Mouse (Mus musculus) CH12.LX (cell line): ENCODE results near the gene Zc3h18. TPM values are rescaled to one million over a fixed set of nuclear protein-coding genes. Genes with fewer than 3 reads are reported as not detected.

ENCODE experiments used
- DNase-seq: peaks from one replicate; pipeline ENCODE4 v3.0.0-alpha.2; 2013; ENCODE audit errors: extremely low read depth
- H3K27ac ChIP-seq: 2 replicates; pipeline ENCODE4 v1.5.1; 2012; ENCODE audit warnings: low read depth, mild to moderate bottlenecking, control low read depth, moderate library complexity; ENCODE audit not compliant: insufficient read depth
- H3K27me3 ChIP-seq: replicated peaks from 2 replicates; pipeline ENCODE3; 2012; ENCODE audit warnings: inconsistent platforms
- H3K36me3 ChIP-seq, 2 experiments: replicated peaks in 1 of 2; 2 replicates each; pipeline versions ENCODE3 to v1.6.1; 2012; ENCODE audit warnings: inconsistent platforms in 1 of 2, low read length in 1 of 2, mild to moderate bottlenecking in 1 of 2, mixed read lengths in 1 of 2, moderate library complexity in 1 of 2; ENCODE audit not compliant: control insufficient read depth in 1 of 2, insufficient read depth in 1 of 2
- H3K4me1 ChIP-seq, 2 experiments: 2 replicates each; pipeline ENCODE4 v1.6.1; 2012; ENCODE audit warnings: inconsistent platforms in 1 of 2, moderate library complexity in 1 of 2; ENCODE audit not compliant: insufficient read depth in 2 of 2, control insufficient read depth in 1 of 2
- H3K4me2 ChIP-seq: 2 replicates; pipeline ENCODE4 v1.6.1; 2012; ENCODE audit warnings: low read depth, mild to moderate bottlenecking, control low read depth; ENCODE audit not compliant: poor library complexity, insufficient read depth, severe bottlenecking
- H3K4me3 ChIP-seq, 3 experiments: fragments of 150-350 bp in 1 of 3; sonication (generic) in 1 of 3; replicated peaks in 1 of 3; 2 replicates each; pipeline versions ENCODE3 to v1.5.1; 2011 to 2012; ENCODE audit warnings: low read depth in 2 of 3, low read length in 2 of 3, mild to moderate bottlenecking in 2 of 3, moderate library complexity in 2 of 3, control low read depth in 1 of 3, improper control_type of control experiment in 1 of 3, inconsistent platforms in 1 of 3, mixed read lengths in 1 of 3; ENCODE audit not compliant: poor library complexity in 1 of 3
- H3K79me2 ChIP-seq: replicated peaks from 2 replicates; pipeline ENCODE4 v1.6.1; 2012; ENCODE audit warnings: mild to moderate bottlenecking, moderate library complexity; ENCODE audit not compliant: control insufficient read depth, poor library complexity, insufficient read depth, severe bottlenecking; ENCODE audit errors: extremely low read depth
- H3K9ac ChIP-seq: 2 replicates; pipeline ENCODE4 v1.6.1; 2012; ENCODE audit warnings: low read depth, mild to moderate bottlenecking, control low read depth, moderate library complexity; ENCODE audit not compliant: insufficient read depth
- H3K9me3 ChIP-seq: replicated peaks from 2 replicates; pipeline ENCODE3; 2012; ENCODE audit warnings: low read length, inconsistent platforms, mixed read lengths
- CHD2 ChIP-seq: IDR thresholded peaks from 2 replicates; pipeline ENCODE4 v1.6.1; 2011; ENCODE audit warnings: low read length, improper control_type of control experiment
- CTCF ChIP-seq, 2 experiments: IDR thresholded peaks in 1 of 2; conservative IDR thresholded peaks in 1 of 2; 2 replicates each; pipeline ENCODE4 v1.5.1; 2011 to 2012; ENCODE audit warnings: low read depth in 2 of 2, low read length in 2 of 2, improper control_type of control experiment in 1 of 2, inconsistent platforms in 1 of 2, mild to moderate bottlenecking in 1 of 2, moderate library complexity in 1 of 2
- E2F4 ChIP-seq: IDR thresholded peaks from 2 replicates; pipeline ENCODE4 v1.6.1; 2011; ENCODE audit warnings: low read depth, low read length, improper control_type of control experiment; ENCODE audit not compliant: insufficient replicate concordance
- ELF1 ChIP-seq: IDR thresholded peaks from 2 replicates; pipeline ENCODE4 v1.6.1; 2014; ENCODE audit warnings: low read depth, mild to moderate bottlenecking, inconsistent platforms, low read length, improper control_type of control experiment
- GABPA ChIP-seq: IDR thresholded peaks from 2 replicates; pipeline ENCODE4 v1.6.1; 2012; ENCODE audit warnings: low read depth, low read length, improper control_type of control experiment, inconsistent platforms; ENCODE audit not compliant: insufficient replicate concordance
- IRF4 ChIP-seq: IDR thresholded peaks from 2 replicates; pipeline ENCODE4 v1.6.1; 2014; ENCODE audit warnings: low read depth, mild to moderate bottlenecking, inconsistent platforms, low read length, improper control_type of control experiment
- JUND ChIP-seq: conservative IDR thresholded peaks from 2 replicates; pipeline ENCODE4 v1.6.1; 2011; ENCODE audit warnings: low read depth, low read length, improper control_type of control experiment
- MAX ChIP-seq: IDR thresholded peaks from 2 replicates; pipeline ENCODE4 v1.6.1; 2011; ENCODE audit warnings: low read length, improper control_type of control experiment
- MAZ ChIP-seq: IDR thresholded peaks from 2 replicates; pipeline ENCODE4 v1.6.1; 2012; ENCODE audit warnings: low read depth, mild to moderate bottlenecking, inconsistent platforms, low read length, improper control_type of control experiment, moderate library complexity
- MEF2A ChIP-seq: IDR thresholded peaks from 2 replicates; pipeline ENCODE4 v1.6.1; 2014; ENCODE audit warnings: low read depth, mild to moderate bottlenecking, inconsistent platforms, low read length, improper control_type of control experiment, borderline replicate concordance
- MYC ChIP-seq: IDR thresholded peaks from 2 replicates; pipeline ENCODE4 v1.6.1; 2011; ENCODE audit warnings: low read depth, mild to moderate bottlenecking, improper control_type of control experiment, low read length
- NRF1 ChIP-seq: IDR thresholded peaks from 2 replicates; pipeline ENCODE4 v1.6.1; 2014; ENCODE audit warnings: low read depth, mild to moderate bottlenecking, inconsistent platforms, low read length, improper control_type of control experiment, moderate library complexity
- POLR2A ChIP-seq: IDR thresholded peaks from 2 replicates; pipeline ENCODE4 v1.6.1; 2011; ENCODE audit warnings: low read depth, mild to moderate bottlenecking, improper control_type of control experiment, low read length
- SIN3A ChIP-seq: IDR thresholded peaks from 2 replicates; pipeline ENCODE4 v1.6.1; 2012; ENCODE audit warnings: low read length, improper control_type of control experiment, inconsistent platforms
- USF1 ChIP-seq: IDR thresholded peaks from 2 replicates; pipeline ENCODE4 v1.6.1; 2014; ENCODE audit warnings: low read depth, mild to moderate bottlenecking, inconsistent platforms, low read length, improper control_type of control experiment
- ZC3H11A ChIP-seq: IDR thresholded peaks from 2 replicates; pipeline ENCODE4 v1.6.1; 2012; ENCODE audit warnings: low read depth, mild to moderate bottlenecking, inconsistent platforms, low read length, improper control_type of control experiment
- ZMIZ1 ChIP-seq: IDR thresholded peaks from 2 replicates; pipeline ENCODE4 v1.6.1; 2012; ENCODE audit warnings: low read depth, mild to moderate bottlenecking, inconsistent platforms, low read length, improper control_type of control experiment
- dilution Hi-C: fragments of 300-500 bp; cut with MboI; formaldehyde crosslinking; loops from 2 replicates; pipeline ENCODE4 v1.14.3; 2020; ENCODE audit warnings: low sequenced_read_pairs; ENCODE audit not compliant: extremely low pct_unique_long_range_greater_than_20kb, extremely low pct_ligation_motif_present
- in situ Hi-C: fragments of 300-500 bp; cut with MboI; formaldehyde crosslinking; loops from 3 replicates; pipeline ENCODE4 v1.14.3; 2019; ENCODE audit warnings: low sequenced_read_pairs, low pct_ligation_motif_present, low pct_unique_long_range_greater_than_20kb, mixed read lengths
- polyA plus RNA-seq: library from polyadenylated mRNA; unstranded; fragments of >175 nt; gene quantifications from 2 replicates; pipeline ENCODE4 v1.2.1, GENCODE M21; 2012; ENCODE audit warnings: low read depth; ENCODE audit not compliant: insufficient read length
- total RNA-seq, 2 experiments: library from RNA; depleted of rRNA; stranded (reverse); fragments of 300-350 nt in 1 of 2; fragments of >200 nt in 1 of 2; gene quantifications; 2 replicates each; pipeline ENCODE4 v1.2.3; 2012 to 2014

Zc3h18 gene
- total and polyA plus RNA-seq, 3 experiments = 34.6 to 83.0 (median 58.5) TPM

- H3K9ac ChIP-seq = no peak overlapping the region
- H3K4me2 ChIP-seq = no peak overlapping the region
- H3K27ac ChIP-seq = no peak overlapping the region
- in situ Hi-C loops (loop anchor here (5.0 kb wide), 1 partner anchor 47 kb away; the partner anchor contains the start of gene Zfpm1), dilution Hi-C loops (no loop called here)
- DNase-seq = no peak
- H3K9me3 ChIP-seq = no peaks in the 10 kb centered on the region
- peaks cover 2 to 15% of the 10 kb centered on the region in 2 experiments; a peak in 2 of 4 replicates for H3K4me1 ChIP-seq
- no peak overlapping the region for H3K4me3 ChIP-seq
- peaks cover 48 to 95% of the 10 kb centered on the region in 2 experiments for H3K36me3 ChIP-seq
- no peaks in the 10 kb centered on the region for H3K27me3 ChIP-seq
- no peaks in the 10 kb centered on the region for H3K79me2 ChIP-seq
- TF ChIP-seq CTCF (conservative IDR thresholded peaks at IDR 0.05 in 1 of 2, IDR thresholded peaks at IDR 0.05 in 1 of 2; ENCODE audit: low read depth in 2 of 2, low read length in 2 of 2) = no peak
Measured at GRCm38 (mm10) chr8:122329072-122329471, 47.3 kb upstream of the Zc3h18 start.

- Histone ChIP-seq H3K9ac (no peak overlapping the region), H3K27me3 (no peaks in the 10 kb centered on the region), H3K27ac (no peak overlapping the region), H3K4me1 (peaks cover 2 to 12% of the 10 kb centered on the region in 2 experiments; a peak in 2 of 4 replicates), H3K4me2 (no peak overlapping the region), H3K9me3 (peaks cover 4% of the 10 kb centered on the region), H3K36me3 (peaks cover 48 to 95% of the 10 kb centered on the region in 2 experiments), H3K4me3 (no peak overlapping the region), H3K79me2 (no peaks in the 10 kb centered on the region)
- DNase-seq = no peak
- TF ChIP-seq GABPA (no peak), ZC3H11A (no peak), SIN3A (no peak), JUND (no peak), USF1 (no peak), E2F4 (no peak), MEF2A (no peak)
- in situ Hi-C loops = loop anchor here (5.0 kb wide), 1 partner anchor 47 kb away; the partner anchor contains the start of gene Zfpm1
- dilution Hi-C loops = no loop called here
Measured at GRCm38 (mm10) chr8:122329553-122330239, 46.7 kb upstream of the Zc3h18 start.

- no peak for DNase-seq
- peaks cover 2 to 12% of the 10 kb centered on the region in 2 experiments; a peak in 2 of 4 replicates for H3K4me1 ChIP-seq
- H3K79me2 ChIP-seq = no peaks in the 10 kb centered on the region
- no peak overlapping the region for H3K4me3 ChIP-seq
- peaks cover 13% of the 10 kb centered on the region for H3K9me3 ChIP-seq
- no peak overlapping the region for H3K4me2 ChIP-seq
- H3K36me3 ChIP-seq = peaks cover 51 to 95% of the 10 kb centered on the region in 2 experiments
- no peak for TF ChIP-seq MAX
- no peak for TF ChIP-seq GABPA
- TF ChIP-seq CHD2 = no peak
- no peak for TF ChIP-seq ZC3H11A
- no peak for TF ChIP-seq NRF1
- no peak for TF ChIP-seq ELF1
- TF ChIP-seq MEF2A = no peak
- no peak for TF ChIP-seq MAZ
- no peak for TF ChIP-seq MYC
- no peak for TF ChIP-seq POLR2A
- TF ChIP-seq ZMIZ1 = no peak
- no peak for TF ChIP-seq IRF4
- no peak for TF ChIP-seq SIN3A
- TF ChIP-seq CTCF (conservative IDR thresholded peaks at IDR 0.05 in 1 of 2, IDR thresholded peaks at IDR 0.05 in 1 of 2; ENCODE audit: low read depth in 2 of 2, low read length in 2 of 2) = no peak
- in situ Hi-C loops = no loop called here
- no peak overlapping the region for H3K27ac ChIP-seq
- no peaks in the 10 kb centered on the region for H3K27me3 ChIP-seq
- dilution Hi-C loops = no loop called here
- H3K9ac ChIP-seq = no peak overlapping the region
Measured at GRCm38 (mm10) chr8:122330446-122331133, 45.8 kb upstream of the Zc3h18 start.
